Mouse (Mus musculus): ENCODE results near the gene Cdh13. TPM values are rescaled to one million over a fixed set of nuclear protein-coding genes. Genes with fewer than 3 reads are reported as not detected.

Cdh13 gene
- polyA plus RNA-seq, 1 experiment from 2014 or later: 5.6 TPM

- no peak overlapping the region for H3K4me3 ChIP-seq (ENCODE audit: low read depth, low read length)
- H3K4me2 ChIP-seq (replicated peaks; ENCODE audit: low read depth): no peak overlapping the region
- no peaks in the 10 kb centered on the region for H3K36me3 ChIP-seq (ENCODE audit: control insufficient read depth, insufficient read depth)
- TF ChIP-seq CTCF (IDR thresholded peaks at IDR 0.05; ENCODE audit: low read depth): no peak
- no peak for ATAC-seq
- WGBS: 79% methylated on average over 7 of the region's 7 CpGs
- H3K9ac ChIP-seq (ENCODE audit: low read depth, low read length): no peak overlapping the region
- H3K27me3 ChIP-seq (replicated peaks; ENCODE audit: control insufficient read depth, insufficient read depth, low read length): no peaks in the 10 kb centered on the region
- no peak overlapping the region for H3K27ac ChIP-seq (ENCODE audit: low read depth, low read length)
- H3K4me1 ChIP-seq (replicated peaks; ENCODE audit: control insufficient read depth, insufficient read depth, low read length): no peaks in the 10 kb centered on the region
- no peaks in the 10 kb centered on the region for H3K9me3 ChIP-seq (ENCODE audit: control insufficient read depth)
Measured at GRCm38 (mm10) chr8:119358175-119358574, 1074.6 kb downstream of the Cdh13 start.

- Histone ChIP-seq H3K4me2 (replicated peaks; ENCODE audit: low read depth) (no peak overlapping the region), H3K4me1 (replicated peaks; ENCODE audit: control insufficient read depth, insufficient read depth, low read length) (no peaks in the 10 kb centered on the region), H3K36me3 (ENCODE audit: control insufficient read depth, insufficient read depth) (no peaks in the 10 kb centered on the region), H3K27me3 (replicated peaks; ENCODE audit: control insufficient read depth, insufficient read depth, low read length) (no peaks in the 10 kb centered on the region), H3K9ac (ENCODE audit: low read depth, low read length) (no peak overlapping the region), H3K9me3 (ENCODE audit: control insufficient read depth) (no peaks in the 10 kb centered on the region), H3K27ac (ENCODE audit: low read depth, low read length) (no peak overlapping the region), H3K4me3 (ENCODE audit: low read depth, low read length) (no peak overlapping the region)
- peak; percentile 84 for TF ChIP-seq CTCF (IDR thresholded peaks at IDR 0.05; ENCODE audit: low read depth)
- no peak for ATAC-seq
- 40% methylated on average over 14 of the region's 14 CpGs for WGBS
Measured at GRCm38 (mm10) chr8:119358836-119359235, 1075.3 kb downstream of the Cdh13 start.

- no peak for ATAC-seq
- H3K4me3 ChIP-seq (ENCODE audit: low read depth, low read length): no peak overlapping the region
- H3K27ac ChIP-seq (ENCODE audit: low read depth, low read length): no peak overlapping the region
- no peaks in the 10 kb centered on the region for H3K4me1 ChIP-seq (replicated peaks; ENCODE audit: control insufficient read depth, insufficient read depth, low read length)
- H3K4me2 ChIP-seq (replicated peaks; ENCODE audit: low read depth): no peak overlapping the region
- H3K9ac ChIP-seq (ENCODE audit: low read depth, low read length): no peak overlapping the region
- no peaks in the 10 kb centered on the region for H3K27me3 ChIP-seq (replicated peaks; ENCODE audit: control insufficient read depth, insufficient read depth, low read length)
- WGBS: 29% methylated on average over 8 of the region's 8 CpGs
- no peaks in the 10 kb centered on the region for H3K9me3 ChIP-seq (ENCODE audit: control insufficient read depth)
- no peaks in the 10 kb centered on the region for H3K36me3 ChIP-seq (ENCODE audit: control insufficient read depth, insufficient read depth)
- TF ChIP-seq CTCF (IDR thresholded peaks at IDR 0.05; ENCODE audit: low read depth): no peak
Measured at GRCm38 (mm10) chr8:119360686-119361295, 1077.3 kb downstream of the Cdh13 start.
